ENCODE assay signal across 10 mouse cellular contexts in genomic region chr13:99071413-99071812, GRCm38 (mm10).
DNase-seq lines count a peak whose midpoint lies in the region; ATAC-seq and TF ChIP-seq lines count a peak whose summit lies in the region.
"Had no signal": no experiment of that assay in that cellular context is flagged by ENCODE, and none has a peak within 500 bp of the region (broad histone marks: within the 10 kb centered on the region; RNA-seq: fewer than 3 reads in every experiment).

No protein-coding gene starts in this region.

- no peak overlapping the region for H3K4me3 ChIP-seq in forebrain, embryonic 12.5 days (replicated peaks)
- no peak overlapping the region for H3K4me3 ChIP-seq in forebrain, embryonic 14.5 days (ENCODE audit: low read depth, low read length)
- no peak overlapping the region for H3K4me3 ChIP-seq in midbrain, embryonic 10.5 days
- no peak overlapping the region for H3K4me3 ChIP-seq in midbrain, postnatal 0 days (ENCODE audit: low read depth, low read length)
- H3K4me3 ChIP-seq in hindbrain, embryonic 13.5 days = no peak overlapping the region

- H3K9me3 ChIP-seq in forebrain, embryonic 12.5 days = no peaks in the 10 kb centered on the region
- H3K9me3 ChIP-seq in forebrain, embryonic 14.5 days (replicated peaks; ENCODE audit: control insufficient read depth, low read length) = no peaks in the 10 kb centered on the region
- no peaks in the 10 kb centered on the region for H3K9me3 ChIP-seq in midbrain, embryonic 10.5 days (replicated peaks)
- no peaks in the 10 kb centered on the region for H3K9me3 ChIP-seq in midbrain, postnatal 0 days (ENCODE audit: low read length)
- H3K9me3 ChIP-seq in hindbrain, embryonic 13.5 days = no peaks in the 10 kb centered on the region

- H3K36me3 ChIP-seq in forebrain, embryonic 12.5 days (replicated peaks) = no peaks in the 10 kb centered on the region
- no peaks in the 10 kb centered on the region for H3K36me3 ChIP-seq in forebrain, embryonic 14.5 days (ENCODE audit: control insufficient read depth, insufficient read depth, low read length)
- H3K36me3 ChIP-seq in midbrain, embryonic 10.5 days = no peaks in the 10 kb centered on the region
- H3K36me3 ChIP-seq in midbrain, postnatal 0 days (ENCODE audit: insufficient read depth, low read length) = no peaks in the 10 kb centered on the region
- H3K36me3 ChIP-seq in hindbrain, embryonic 13.5 days = no peaks in the 10 kb centered on the region

- ATAC-seq in forebrain, embryonic 12.5 days (ENCODE audit: low FRiP score) = peak; percentile 55; the same call in 1 of the 2 replicates
- ATAC-seq in forebrain, embryonic 14.5 days = no peak
- ATAC-seq in midbrain, postnatal 0 days (ENCODE audit: low FRiP score) = no peak
- no peak for ATAC-seq in hindbrain, embryonic 13.5 days (ENCODE audit: low FRiP score)
- ATAC-seq in inflammation-experienced regulatory T-cells, adult 6 months = no peak
- ATAC-seq: Patski had no signal

- H3K4me1 ChIP-seq in forebrain, embryonic 12.5 days = peaks cover 5% of the 10 kb centered on the region
- no peaks in the 10 kb centered on the region for H3K4me1 ChIP-seq in forebrain, embryonic 14.5 days (ENCODE audit: control insufficient read depth, insufficient read depth, low read length)
- H3K4me1 ChIP-seq in midbrain, embryonic 10.5 days = peaks cover 14% of the 10 kb centered on the region
- H3K4me1 ChIP-seq in midbrain, postnatal 0 days (ENCODE audit: insufficient read depth, low read length) = no peaks in the 10 kb centered on the region; the same call in 1 of the 2 replicates
- H3K4me1 ChIP-seq in hindbrain, embryonic 13.5 days (replicated peaks) = peaks cover 25% of the 10 kb centered on the region

- DNase-seq in forebrain, embryonic 14.5 days (ENCODE audit: low spot score) = no peak
- no peak for DNase-seq in midbrain, embryonic 10.5 days (ENCODE audit: low spot score)
- no peak for DNase-seq in midbrain, postnatal 0 days (ENCODE audit: low spot score)
- peak; percentile 30 for DNase-seq in yolk sac, embryonic 10.5 days (ENCODE audit: low spot score)
- DNase-seq in urinary bladder, postnatal 25 days (ENCODE audit: low spot score) = no peak
- DNase-seq: lung, postnatal 4 days had no signal

- H3K27ac ChIP-seq in forebrain, embryonic 12.5 days = no peak overlapping the region
- H3K27ac ChIP-seq in forebrain, embryonic 14.5 days (ENCODE audit: low read depth, low read length) = no peak overlapping the region
- peak overlapping the region; percentile 43; the same call in 1 of the 2 replicates for H3K27ac ChIP-seq in midbrain, embryonic 10.5 days (replicated peaks)
- H3K27ac ChIP-seq in midbrain, postnatal 0 days (ENCODE audit: low read depth, low read length) = no peak overlapping the region
- H3K27ac ChIP-seq in hindbrain, embryonic 13.5 days = peak overlapping the region; percentile 18; the same call in 1 of the 2 replicates

- no peak overlapping the region for H3K4me2 ChIP-seq in forebrain, embryonic 12.5 days
- H3K4me2 ChIP-seq in forebrain, embryonic 14.5 days (ENCODE audit: low read length) = no peak overlapping the region
- H3K4me2 ChIP-seq in midbrain, postnatal 0 days (ENCODE audit: low read depth, low read length, poor library complexity, severe bottlenecking) = no peak overlapping the region
- H3K4me2 ChIP-seq in hindbrain, embryonic 13.5 days = no peak overlapping the region

- no peak overlapping the region for H3K9ac ChIP-seq in forebrain, embryonic 12.5 days
- H3K9ac ChIP-seq in forebrain, embryonic 14.5 days (ENCODE audit: low read length) = no peak overlapping the region
- H3K9ac ChIP-seq in midbrain, postnatal 0 days (replicated peaks; ENCODE audit: low read length, poor library complexity, severe bottlenecking) = no peak overlapping the region
- H3K9ac ChIP-seq in hindbrain, embryonic 13.5 days = no peak overlapping the region

- 67% methylated on average over 6 of the region's 6 CpGs for WGBS in forebrain, embryonic 12.5 days
- WGBS in forebrain, embryonic 14.5 days = 60% methylated on average over 6 of the region's 6 CpGs
- WGBS in midbrain, embryonic 10.5 days = 50% methylated on average over 6 of the region's 6 CpGs
- WGBS in midbrain, postnatal 0 days = 47% methylated on average over 6 of the region's 6 CpGs
- 28% methylated on average over 6 of the region's 6 CpGs for WGBS in hindbrain, embryonic 13.5 days

- TF ChIP-seq CTCF in midbrain, postnatal 0 days (IDR thresholded peaks at IDR 0.05) = no peak

- H3K27me3 ChIP-seq in forebrain, embryonic 12.5 days = no peaks in the 10 kb centered on the region
- H3K27me3 ChIP-seq in forebrain, embryonic 14.5 days (replicated peaks; ENCODE audit: control insufficient read depth, insufficient read depth, low read length) = no peaks in the 10 kb centered on the region
- H3K27me3 ChIP-seq in midbrain, embryonic 10.5 days (ENCODE audit: low read depth, poor library complexity, severe bottlenecking) = no peaks in the 10 kb centered on the region
- no peaks in the 10 kb centered on the region for H3K27me3 ChIP-seq in midbrain, postnatal 0 days (ENCODE audit: insufficient read depth, low read length)
- H3K27me3 ChIP-seq in hindbrain, embryonic 13.5 days = no peaks in the 10 kb centered on the region
- H3K27me3 ChIP-seq: Patski had no signal

Comparison
In these comparisons a context has a peak if more than half of its experiments do, and no peak if none do; other contexts are left out.
1. H3K27ac ChIP-seq: peak in midbrain, embryonic 10.5 days (single experiment) and hindbrain, embryonic 13.5 days (single experiment); none in forebrain, embryonic 12.5 days (single experiment), forebrain, embryonic 14.5 days (single experiment) and midbrain, postnatal 0 days (single experiment).